Mouse (Mus musculus) liver, postnatal 0 days (tissue): ENCODE measurements around the gene Lpcat1. TPM values are rescaled to one million over a fixed set of nuclear protein-coding genes. Genes with fewer than 3 reads are reported as not detected.

Source experiments
- ATAC-seq: fragments of 200-750 bp; cut with Nextera tagmentation; 2 replicates; pipeline ENCODE4 v1.8.0; 2017; ENCODE audit warnings: mild to moderate bottlenecking, moderate library complexity
- DNase-seq: peaks from one replicate; pipeline ENCODE4 v3.0.0-alpha.2; 2016
- H3K27ac ChIP-seq: fragments of 300-500 bp; sonication (generic); 2 replicates; pipeline ENCODE4 v1.5.1; 2014; ENCODE audit warnings: antibody characterized with exemption, moderate library complexity, mild to moderate bottlenecking, low read depth
- H3K27me3 ChIP-seq: fragments of 300-500 bp; sonication (generic); 2 replicates; pipeline ENCODE4 v1.6.1; 2014; ENCODE audit warnings: low read length, control low read depth, mixed read lengths; ENCODE audit not compliant: insufficient read depth
- H3K36me3 ChIP-seq: fragments of 300-500 bp; sonication (generic); replicated peaks from 2 replicates; pipeline ENCODE4 v1.6.1; 2014; ENCODE audit warnings: mild to moderate bottlenecking, control low read depth, low read length, moderate library complexity, mixed read lengths; ENCODE audit not compliant: insufficient read depth
- H3K4me1 ChIP-seq: fragments of 300-500 bp; sonication (generic); 2 replicates; pipeline ENCODE4 v1.6.1; 2014; ENCODE audit warnings: antibody characterized with exemption, mild to moderate bottlenecking, control low read depth; ENCODE audit not compliant: insufficient read depth
- H3K4me2 ChIP-seq: fragments of 300-500 bp; sonication (generic); 2 replicates; pipeline ENCODE4 v1.6.1; 2014; ENCODE audit warnings: low read depth, mild to moderate bottlenecking, low read length, moderate library complexity, mixed read lengths
- H3K4me3 ChIP-seq: fragments of 300-500 bp; sonication (generic); 2 replicates; pipeline ENCODE4 v1.5.1; 2014; ENCODE audit warnings: low read depth, low read length
- H3K9ac ChIP-seq: fragments of 300-500 bp; sonication (generic); replicated peaks from 2 replicates; pipeline ENCODE4 v1.6.1; 2014; ENCODE audit warnings: mild to moderate bottlenecking, moderate library complexity
- H3K9me3 ChIP-seq: fragments of 300-500 bp; sonication (generic); 2 replicates; pipeline ENCODE4 v1.6.1; 2016; ENCODE audit warnings: mild to moderate bottlenecking, control low read depth, low read length, mixed read lengths
- CTCF ChIP-seq: sonication (generic); IDR thresholded peaks from 2 replicates; pipeline ENCODE4 v1.5.1; 2016; ENCODE audit warnings: antibody characterized with exemption, low read depth
- EP300 ChIP-seq: IDR thresholded peaks from 2 replicates; pipeline ENCODE4 v1.6.1; 2016; ENCODE audit warnings: antibody characterized with exemption, low read depth, mild to moderate bottlenecking
- WGBS: fragments of 180-500 bp; shearing (Covaris S2); extraction: QIAGEN DNeasy Blood & Tissue Kit; methylation state at CpG from one replicate; pipeline ENCODE4 v1.1.7; 2014; ENCODE audit not compliant: insufficient replicate concordance; 5-methylcytosine and 5-hydroxymethylcytosine counted together
- polyA plus RNA-seq: library from polyadenylated mRNA; unstranded; fragments of >200 nt; fragmentation: Nextera tagmentation; extraction: Ambion mirVana; gene quantifications from 2 replicates; pipeline ENCODE4 v1.2.1, GENCODE M21; 2015

Gene Lpcat1
- polyA plus RNA-seq, 1 experiment from 2014 or later = 32.4 TPM

DNA sequence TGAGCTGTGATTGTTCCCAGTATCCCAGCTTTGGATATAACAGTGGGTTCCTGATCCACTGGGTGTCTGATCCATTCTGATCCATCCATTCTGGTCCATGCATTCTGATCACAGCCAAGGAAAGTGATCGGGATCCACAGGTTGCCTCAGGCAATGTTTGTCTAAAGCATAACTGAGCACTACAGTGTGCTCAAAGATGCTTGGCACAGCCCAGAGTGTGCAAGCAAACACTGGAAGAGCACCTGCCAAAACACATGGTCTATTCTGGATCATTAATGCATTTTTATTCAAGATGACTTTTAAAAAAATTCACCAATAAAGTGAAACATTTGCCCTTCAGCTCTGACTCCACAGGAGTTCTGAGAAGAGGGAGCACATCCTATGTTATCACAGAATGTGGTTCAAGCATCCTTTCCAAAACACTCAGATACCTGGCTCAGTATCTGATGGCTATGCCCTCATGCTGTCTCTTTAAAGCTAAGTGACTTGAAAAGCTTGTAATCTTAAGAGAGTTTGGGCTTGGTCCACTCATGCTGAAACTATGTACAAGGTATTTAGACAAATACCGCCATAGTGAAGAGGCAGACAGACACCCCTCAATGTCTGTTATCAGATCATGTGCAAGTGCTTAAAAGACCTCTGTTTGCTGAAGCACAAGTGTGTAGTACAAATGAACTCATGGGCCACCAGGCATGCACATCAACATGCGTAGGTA is 13.3 kb upstream of the Lpcat1 start:
- H3K4me1 ChIP-seq = no peaks in the 10 kb centered on the region
- no peak for ATAC-seq

DNA sequence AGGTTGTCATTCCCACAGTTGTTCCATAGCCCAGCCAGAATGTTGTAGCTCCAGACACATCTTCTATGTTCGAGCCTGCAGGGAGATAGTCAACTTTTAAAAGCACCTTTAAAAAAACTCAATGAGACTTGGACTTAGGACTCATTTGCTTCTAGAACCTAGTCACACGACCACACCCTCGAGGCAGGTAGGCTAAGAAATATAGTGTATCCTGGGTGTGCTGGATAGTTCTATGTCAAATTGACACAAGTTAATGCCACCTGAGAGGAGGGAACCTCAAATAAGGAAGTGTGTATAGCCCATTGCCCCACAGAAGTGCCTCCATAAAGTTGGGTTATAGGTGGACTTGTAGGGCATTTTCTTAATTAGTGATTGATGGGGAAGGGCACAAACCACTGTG is 11.7 kb upstream of the Lpcat1 start:
- no peak overlapping the region for H3K4me2 ChIP-seq
- WGBS = 71% methylated on average over 3 of the region's 3 CpGs
- H3K4me3 ChIP-seq = no peak overlapping the region
- no peaks in the 10 kb centered on the region for H3K9me3 ChIP-seq
- TF ChIP-seq EP300 = no peak
- TF ChIP-seq CTCF = no peak
- peaks cover 9% of the 10 kb centered on the region for H3K4me1 ChIP-seq
- no peak overlapping the region for H3K27ac ChIP-seq
- no peak for ATAC-seq
- no peaks in the 10 kb centered on the region for H3K27me3 ChIP-seq
- no peaks in the 10 kb centered on the region for H3K36me3 ChIP-seq
- H3K9ac ChIP-seq = no peak overlapping the region
- no peak for DNase-seq

More for the DNA sequence above, 13.3 kb upstream of the Lpcat1 start:
- Histone ChIP-seq H3K4me3 (no peak overlapping the region), H3K36me3 (no peaks in the 10 kb centered on the region), H3K9ac (no peak overlapping the region), H3K27me3 (no peaks in the 10 kb centered on the region), H3K9me3 (no peaks in the 10 kb centered on the region), H3K4me2 (no peak overlapping the region), H3K27ac (no peak overlapping the region)
- WGBS = 87% methylated on average over 3 of the region's 3 CpGs
- TF ChIP-seq EP300 (no peak), CTCF (no peak)
- no peak for DNase-seq

DNA sequence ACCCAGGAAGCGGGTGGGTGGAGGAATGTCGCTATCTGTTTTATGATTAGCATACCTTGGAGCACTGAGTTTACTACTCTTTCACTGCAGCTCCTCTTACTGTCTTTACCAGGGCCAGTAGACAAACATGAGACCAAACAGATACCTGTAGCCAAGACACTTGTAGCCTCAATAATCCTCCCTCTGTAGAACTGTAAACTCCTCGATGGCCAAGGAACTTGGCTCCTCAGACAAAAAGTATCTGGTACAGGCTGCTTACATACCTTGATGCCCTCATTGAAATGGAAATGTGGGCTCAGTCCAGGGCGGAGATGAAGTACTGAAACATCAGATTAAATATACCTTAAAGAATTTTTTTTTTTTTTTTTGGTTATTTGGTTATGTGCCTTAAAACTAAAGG is 9.7 kb upstream of the Lpcat1 start:
- Histone ChIP-seq H3K9me3 (no peaks in the 10 kb centered on the region), H3K9ac (no peak overlapping the region), H3K27me3 (no peaks in the 10 kb centered on the region), H3K4me3 (no peak overlapping the region), H3K4me1 (peaks cover 9% of the 10 kb centered on the region), H3K27ac (no peak overlapping the region), H3K36me3 (no peaks in the 10 kb centered on the region), H3K4me2 (no peak overlapping the region)
- no peak for DNase-seq
- TF ChIP-seq CTCF (no peak), EP300 (no peak)
- no peak for ATAC-seq
- WGBS = 93% methylated on average over 4 of the region's 4 CpGs

DNA sequence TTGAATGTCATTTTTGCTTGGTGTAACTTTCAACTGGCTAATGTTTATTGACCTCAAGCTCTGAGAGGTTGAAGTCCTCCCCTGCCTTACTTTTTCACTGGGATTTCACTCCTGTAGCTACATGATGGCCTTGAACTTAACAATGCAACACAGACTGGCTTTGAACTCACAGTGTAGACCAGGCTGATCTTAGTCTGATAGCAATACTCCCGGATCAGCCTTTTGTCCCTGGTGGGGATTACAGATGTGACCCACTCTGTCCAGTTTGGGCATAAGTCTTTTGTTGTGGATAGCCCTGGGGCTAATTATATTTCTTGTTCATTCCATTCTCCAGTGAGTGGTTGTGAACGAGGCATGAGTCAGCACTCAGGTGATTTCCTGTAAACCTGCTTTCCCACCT is 9.3 kb upstream of the Lpcat1 start:
- Histone ChIP-seq H3K27me3 (no peaks in the 10 kb centered on the region), H3K9ac (no peak overlapping the region), H3K36me3 (no peaks in the 10 kb centered on the region), H3K4me3 (no peak overlapping the region), H3K4me1 (peaks cover 9% of the 10 kb centered on the region), H3K9me3 (no peaks in the 10 kb centered on the region), H3K4me2 (no peak overlapping the region), H3K27ac (no peak overlapping the region)
- TF ChIP-seq CTCF = no peak
- TF ChIP-seq EP300 = no peak
- no peak for ATAC-seq
- no peak for DNase-seq
- 70% methylated on average over 2 of the region's 2 CpGs for WGBS

DNA sequence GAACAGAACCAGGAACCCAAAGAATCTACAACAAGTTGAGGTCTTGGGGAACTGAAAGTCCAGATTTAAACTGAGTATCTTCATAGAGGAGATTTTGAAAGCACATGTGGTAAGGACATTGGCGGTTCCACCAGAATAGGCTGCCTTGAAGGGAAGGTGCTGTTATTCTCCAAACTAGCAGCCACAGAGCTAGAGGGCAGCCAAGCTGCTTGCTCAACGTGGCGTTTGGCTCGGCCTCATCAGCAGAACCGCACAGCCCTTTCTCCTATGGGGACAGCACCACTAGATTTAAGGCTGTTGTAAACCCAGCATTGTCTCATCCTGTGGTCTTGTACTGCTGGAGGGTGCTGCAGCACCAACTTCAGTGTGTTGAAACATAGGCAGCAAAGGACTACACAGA is 8.3 kb upstream of the Lpcat1 start:
- H3K4me3 ChIP-seq = no peak overlapping the region
- H3K9me3 ChIP-seq = no peaks in the 10 kb centered on the region
- ATAC-seq = no peak
- no peak overlapping the region for H3K9ac ChIP-seq
- no peak overlapping the region for H3K4me2 ChIP-seq
- no peaks in the 10 kb centered on the region for H3K36me3 ChIP-seq
- WGBS = 63% methylated on average over 5 of the region's 5 CpGs
- TF ChIP-seq EP300 = no peak
- 0 out of 2 replicates have a peak, but pooled peaks have one; percentile 3 for TF ChIP-seq CTCF
- no peaks in the 10 kb centered on the region for H3K27me3 ChIP-seq
- DNase-seq = no peak
- no peak overlapping the region; the same call in 1 of the 2 replicates for H3K27ac ChIP-seq
- H3K4me1 ChIP-seq = peaks cover 9% of the 10 kb centered on the region

DNA sequence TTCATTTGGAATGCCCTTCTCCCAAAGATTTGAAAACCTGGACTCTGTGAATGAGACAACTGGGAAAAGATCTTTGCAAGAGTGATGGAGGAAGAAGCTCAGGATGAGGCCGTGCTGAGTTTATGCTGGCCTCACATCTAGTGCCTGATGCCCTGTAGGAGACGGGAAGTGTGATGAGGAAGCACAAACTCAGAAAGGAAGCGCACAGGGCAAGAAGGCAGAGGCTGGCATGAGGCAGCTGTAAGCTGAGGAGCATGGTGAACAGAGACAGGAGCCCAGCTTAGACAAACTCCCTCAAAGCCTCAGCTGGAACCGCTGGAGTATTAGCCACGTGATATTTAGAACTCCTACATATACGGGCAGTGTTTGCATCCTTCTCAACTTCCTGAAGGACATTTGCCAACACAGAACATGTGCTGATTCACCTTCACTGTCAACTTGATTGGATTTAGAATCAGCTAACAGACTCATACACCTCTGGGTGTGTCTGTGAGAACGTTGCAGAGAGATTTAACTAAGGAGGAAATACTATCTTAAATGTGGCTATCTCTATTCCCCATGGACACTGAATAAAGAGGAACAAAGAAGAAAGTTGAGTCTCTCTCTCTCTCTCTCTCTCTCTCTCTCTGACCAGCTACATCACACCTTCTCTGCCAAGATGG is 7.7 kb upstream of the Lpcat1 start:
- no peaks in the 10 kb centered on the region for H3K9me3 ChIP-seq
- no peak for TF ChIP-seq CTCF
- TF ChIP-seq EP300 = no peak
- ATAC-seq (peak; percentile 36; the same call in 1 of the 2 replicates), DNase-seq (no peak)
- no peak overlapping the region for H3K27ac ChIP-seq
- WGBS = 22% methylated on average over 7 of the region's 7 CpGs
- peaks cover 9% of the 10 kb centered on the region for H3K4me1 ChIP-seq
- no peak overlapping the region for H3K4me2 ChIP-seq
- H3K27me3 ChIP-seq = no peaks in the 10 kb centered on the region
- H3K4me3 ChIP-seq = no peak overlapping the region
- H3K9ac ChIP-seq = no peak overlapping the region
- no peaks in the 10 kb centered on the region for H3K36me3 ChIP-seq
